Mouse (Mus musculus) forebrain, embryonic 11.5 days (tissue): ENCODE data around the gene Gm10553. TPM values are rescaled to one million over a fixed set of nuclear protein-coding genes. Genes with fewer than 3 reads are reported as not detected.
"Not testable (repeated sequence)": the region's sequence is repeated elsewhere in the genome, so short reads cannot be mapped to it uniquely, and the experiment has no call there.

Experiments used
- ATAC-seq: fragments of 200-750 bp; cut with Nextera tagmentation; replicated peaks from 2 replicates; pipeline ENCODE4 v1.8.0; 2017; ENCODE audit warnings: moderate TSS enrichment; ENCODE audit not compliant: low FRiP score
- DNase-seq: peaks from one replicate; pipeline ENCODE4 v3.0.0-alpha.2; 2017; ENCODE audit warnings: low spot score
- H3K27ac ChIP-seq: fragments of 300-500 bp; sonication (generic); 2 replicates; pipeline ENCODE4 v1.5.1; 2014; ENCODE audit warnings: low read depth, low read length
- H3K27me3 ChIP-seq: fragments of 300-500 bp; sonication (generic); 2 replicates; pipeline ENCODE4 v1.6.1; 2014; ENCODE audit warnings: mild to moderate bottlenecking, low read length, mixed read lengths; ENCODE audit not compliant: control insufficient read depth, insufficient read depth
- H3K36me3 ChIP-seq: fragments of 300-500 bp; sonication (generic); 2 replicates; pipeline ENCODE4 v1.6.1; 2014; ENCODE audit warnings: mild to moderate bottlenecking, low read length, moderate library complexity, mixed read lengths; ENCODE audit not compliant: control insufficient read depth, insufficient read depth
- H3K4me1 ChIP-seq: fragments of 300-500 bp; sonication (generic); replicated peaks from 2 replicates; pipeline ENCODE4 v1.6.1; 2014; ENCODE audit warnings: low read length, mixed read lengths; ENCODE audit not compliant: control insufficient read depth, insufficient read depth
- H3K4me2 ChIP-seq: fragments of 300-500 bp; sonication (generic); 2 replicates; pipeline ENCODE4 v1.6.1; 2014; ENCODE audit warnings: low read depth, mild to moderate bottlenecking, low read length, moderate library complexity, mixed read lengths; ENCODE audit not compliant: severe bottlenecking
- H3K4me3 ChIP-seq: fragments of 300-500 bp; sonication (generic); 2 replicates; pipeline ENCODE4 v1.5.1; 2014; ENCODE audit warnings: low read depth, low read length
- H3K9ac ChIP-seq: fragments of 300-500 bp; sonication (generic); 2 replicates; pipeline ENCODE4 v1.6.1; 2014; ENCODE audit warnings: low read length
- H3K9me3 ChIP-seq: fragments of 300-500 bp; sonication (generic); 2 replicates; pipeline ENCODE4 v1.6.1; 2016; ENCODE audit warnings: low read length, mixed read lengths; ENCODE audit not compliant: control insufficient read depth
- WGBS: fragments of 180-500 bp; shearing (Covaris S2); extraction: QIAGEN DNeasy Blood & Tissue Kit; methylation state at CpG from one replicate; pipeline ENCODE4 v1.1.7; 2014; 5-methylcytosine and 5-hydroxymethylcytosine counted together
- polyA plus RNA-seq: library from polyadenylated mRNA; unstranded; fragments of >200 nt; fragmentation: Nextera tagmentation; extraction: Ambion mirVana; gene quantifications from 2 replicates; pipeline ENCODE4 v1.2.1, GENCODE M21; 2014

Gene Gm10553
- polyA plus RNA-seq = not detected in 2 replicates

- H3K4me1 ChIP-seq, H3K9ac ChIP-seq, H3K36me3 ChIP-seq, H3K9me3 ChIP-seq, H3K4me3 ChIP-seq, H3K4me2 ChIP-seq, H3K27me3 ChIP-seq, ATAC-seq, H3K27ac ChIP-seq, DNase-seq: not testable (repeated sequence)
- 75% methylated on average over 1 of the region's 1 CpGs for WGBS
Measured at GRCm38 (mm10) chr1:85099864-85100263, at the start of gene Gm10553. Gm10553 (plus strand) TSS chr1:85100164.

GRCm38 (mm10) chr1:85071690-85072089, 28.3 kb upstream of the Gm10553 start:
- WGBS = 47% methylated on average over 3 of the region's 3 CpGs
- ATAC-seq, H3K4me1 ChIP-seq, H3K27ac ChIP-seq, H3K36me3 ChIP-seq, H3K27me3 ChIP-seq, DNase-seq, H3K9ac ChIP-seq, H3K4me2 ChIP-seq, H3K4me3 ChIP-seq, H3K9me3 ChIP-seq: not testable (repeated sequence)

- H3K4me1 ChIP-seq, H3K36me3 ChIP-seq, H3K4me2 ChIP-seq, H3K9ac ChIP-seq, H3K27ac ChIP-seq, H3K4me3 ChIP-seq, H3K9me3 ChIP-seq, H3K27me3 ChIP-seq, ATAC-seq, DNase-seq: not testable (repeated sequence)
- 62% methylated on average over 3 of the region's 3 CpGs for WGBS
Measured at GRCm38 (mm10) chr1:85073099-85073498, 26.9 kb upstream of the Gm10553 start.

- H3K9ac ChIP-seq, H3K4me3 ChIP-seq, ATAC-seq, H3K27ac ChIP-seq, H3K4me1 ChIP-seq, H3K36me3 ChIP-seq, H3K4me2 ChIP-seq, DNase-seq, H3K9me3 ChIP-seq, H3K27me3 ChIP-seq: not testable (repeated sequence)
- 65% methylated on average over 3 of the region's 3 CpGs for WGBS
Measured at GRCm38 (mm10) chr1:85084803-85085202, 15.2 kb upstream of the Gm10553 start.

GRCm38 (mm10) chr1:85086211-85086610, 13.8 kb upstream of the Gm10553 start:
- not testable (repeated sequence) for H3K27me3 ChIP-seq, H3K36me3 ChIP-seq, ATAC-seq, H3K27ac ChIP-seq, H3K9ac ChIP-seq, H3K9me3 ChIP-seq, H3K4me3 ChIP-seq, H3K4me2 ChIP-seq, DNase-seq, H3K4me1 ChIP-seq
- WGBS = 86% methylated on average over 1 of the region's 1 CpGs

GRCm38 (mm10) chr1:85092169-85092568, 7.8 kb upstream of the Gm10553 start:
- 45% methylated on average over 1 of the region's 3 CpGs for WGBS
- H3K4me1 ChIP-seq, ATAC-seq, H3K27ac ChIP-seq, H3K36me3 ChIP-seq, DNase-seq, H3K4me2 ChIP-seq, H3K9ac ChIP-seq, H3K9me3 ChIP-seq, H3K27me3 ChIP-seq, H3K4me3 ChIP-seq: not testable (repeated sequence)

- not testable (repeated sequence) for H3K4me1 ChIP-seq, ATAC-seq, H3K4me2 ChIP-seq, H3K9me3 ChIP-seq, H3K27ac ChIP-seq, DNase-seq, H3K4me3 ChIP-seq, H3K9ac ChIP-seq, H3K27me3 ChIP-seq, H3K36me3 ChIP-seq
- 83% methylated on average over 6 of the region's 7 CpGs for WGBS
Measured at GRCm38 (mm10) chr1:85093011-85093572, 6.9 kb upstream of the Gm10553 start.

GRCm38 (mm10) chr1:85099081-85099480, 883 bp upstream of the Gm10553 start:
- not testable (repeated sequence) for H3K27me3 ChIP-seq, H3K4me2 ChIP-seq, H3K4me3 ChIP-seq, DNase-seq, H3K4me1 ChIP-seq, H3K9me3 ChIP-seq, H3K9ac ChIP-seq, ATAC-seq, H3K36me3 ChIP-seq, H3K27ac ChIP-seq
- WGBS = 86% methylated on average over 5 of the region's 7 CpGs

GRCm38 (mm10) chr1:85101754-85102153, 1.8 kb downstream of the Gm10553 start:
- not testable (repeated sequence) for ATAC-seq, H3K9me3 ChIP-seq, DNase-seq, H3K4me2 ChIP-seq, H3K4me1 ChIP-seq, H3K27me3 ChIP-seq, H3K4me3 ChIP-seq, H3K36me3 ChIP-seq, H3K27ac ChIP-seq, H3K9ac ChIP-seq
- WGBS = 87% methylated on average over 4 of the region's 4 CpGs
